Mouse (Mus musculus): ENCODE data around the gene Cd72.

GRCm38 (mm10) chr4:43477857-43478533 is 23.6 kb upstream of the Cd72 start:
- peak; percentile 37; the same call in 1 of the 2 replicates for TF ChIP-seq CTCF (IDR thresholded peaks at IDR 0.05; ENCODE audit: control insufficient read depth, insufficient read depth, insufficient replicate concordance, low read depth, low read length)
- TF ChIP-seq POLR2A (IDR thresholded peaks at IDR 0.05; ENCODE audit: control insufficient read depth, low read depth, low read length): peak; percentile 40; the same call in 1 of the 2 replicates

Measured in testis, adult 2 months (tissue).